Mouse (Mus musculus) liver, adult 2 months (tissue): ENCODE results near the gene Lypd3.

Experiments used
- CTCF ChIP-seq: fragments of 200-500 bp; IDR thresholded peaks from 2 replicates; pipeline ENCODE4 v1.5.1; 2011; ENCODE audit warnings: low read depth, low read length, control low read depth
- POLR2A ChIP-seq: fragments of 200-500 bp; IDR thresholded peaks from 2 replicates; pipeline ENCODE4 v1.6.1; 2011; ENCODE audit warnings: low read length, control low read depth; ENCODE audit not compliant: insufficient read depth; ENCODE audit errors: extremely low read depth

DNA sequence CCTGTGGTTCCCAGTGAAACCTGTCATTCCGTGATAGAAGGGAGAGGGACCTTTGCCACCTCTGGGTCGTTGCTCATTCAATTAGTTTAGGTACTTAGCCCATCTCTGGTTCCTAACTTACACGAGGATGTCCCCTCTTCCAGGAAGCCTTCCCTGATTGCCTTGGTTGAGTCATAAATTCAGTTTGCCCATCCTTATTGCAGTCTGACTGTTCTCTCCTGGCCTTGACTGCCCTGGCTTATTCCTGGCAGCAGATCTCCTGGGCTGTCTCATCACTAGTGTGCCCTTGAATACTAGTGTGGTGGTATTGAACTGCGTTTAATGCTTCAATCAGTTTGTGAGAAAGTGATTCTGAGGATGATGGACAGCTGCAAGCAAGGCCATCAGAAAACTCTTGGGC, 6.7 kb upstream of the Lypd3 start:
- TF ChIP-seq CTCF (no peak), POLR2A (no peak)
